Mouse (Mus musculus) left cerebral cortex, postnatal 36 days (tissue): Measurements from ENCODE around the gene Fam166b. TPM values are rescaled to one million over a fixed set of nuclear protein-coding genes. Genes with fewer than 3 reads are reported as not detected.

ENCODE experiments used
- DNase-seq, 2 experiments: peaks; one replicate each; pipeline ENCODE4 v3.0.0; 2021 to 2022; ENCODE audit warnings: low spot score in 2 of 2, mixed read lengths in 1 of 2
- intact Hi-C: fragments of 180-260 bp; cut with DNase I; formaldehyde crosslinking; loops from one replicate; pipeline ENCODE4 v1.15.1; 2025
- total RNA-seq, 2 experiments: library from RNA; stranded (reverse); gene quantifications; 2 replicates each; pipeline ENCODE4 v1.2.3; 2021

Gene Fam166b
- total RNA-seq, 2 experiments from 2014 or later: 0.69 to 1.4 TPM

DNA sequence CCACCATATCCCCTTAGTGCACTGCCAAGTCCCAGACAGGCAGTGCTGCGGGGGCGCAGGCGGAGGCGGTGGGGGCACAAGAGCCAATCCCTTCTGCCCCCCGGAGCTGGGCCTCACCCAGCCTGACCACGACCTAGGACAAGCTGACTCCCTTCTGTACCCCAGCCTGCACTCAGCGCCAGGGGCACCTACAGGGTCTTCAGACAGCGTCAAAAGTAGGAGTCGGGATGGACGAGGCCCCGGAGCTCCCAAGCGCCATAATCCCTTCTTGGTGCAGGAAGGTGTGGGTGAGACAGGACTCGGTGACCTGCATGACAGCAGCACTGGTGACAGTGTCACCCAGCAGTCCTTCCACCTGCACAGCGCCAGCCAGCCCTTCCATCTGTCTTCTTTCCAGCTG lies 14.2 kb downstream of the Fam166b start:
- intact Hi-C loops: no loop called here
- DNase-seq: no peak

DNA sequence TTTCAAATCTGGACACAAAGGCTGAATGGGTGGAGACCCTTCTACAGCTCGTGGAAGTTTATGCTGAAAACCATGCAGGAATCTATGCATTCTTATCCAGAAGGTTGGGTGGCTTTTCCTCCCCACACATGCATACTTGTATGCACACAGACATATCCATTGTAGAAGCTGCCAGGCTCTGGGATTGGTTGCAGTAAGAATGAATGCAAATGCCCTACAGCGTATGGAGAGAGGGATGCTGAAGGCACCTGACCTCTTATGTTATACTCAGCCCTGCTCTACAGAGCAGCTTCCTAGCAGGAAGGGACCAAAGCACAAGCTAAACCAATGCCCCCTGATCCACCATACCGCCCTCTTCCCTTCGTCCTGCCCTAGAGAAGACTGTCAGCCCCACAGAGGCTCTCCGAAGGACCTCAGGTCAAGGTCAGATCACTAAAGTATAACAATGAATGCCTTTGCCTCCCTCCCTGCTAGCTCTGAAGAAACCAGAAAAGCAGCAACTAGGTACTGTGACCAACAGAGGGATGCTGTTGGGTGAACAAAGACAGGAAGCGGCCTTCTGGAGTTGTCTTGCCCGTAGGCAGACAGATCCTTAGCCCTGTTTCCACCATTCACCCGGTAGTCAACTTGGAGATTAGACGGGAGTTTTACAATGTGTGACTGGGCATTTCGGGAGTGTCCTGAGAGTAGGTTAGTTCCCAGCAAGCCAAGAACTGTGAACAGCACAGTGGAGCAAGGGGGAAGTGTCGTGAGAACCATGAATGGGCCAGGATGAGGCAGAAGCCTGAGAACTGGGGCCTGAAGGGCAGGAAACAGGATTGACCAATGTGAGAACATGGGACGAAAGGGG lies 21.6 kb downstream of the Fam166b start:
- intact Hi-C loops: loop anchor here (5.0 kb wide), 1 partner anchor 140 kb away; the partner anchor contains the start of gene Atp8b5
- no peak for DNase-seq

DNA sequence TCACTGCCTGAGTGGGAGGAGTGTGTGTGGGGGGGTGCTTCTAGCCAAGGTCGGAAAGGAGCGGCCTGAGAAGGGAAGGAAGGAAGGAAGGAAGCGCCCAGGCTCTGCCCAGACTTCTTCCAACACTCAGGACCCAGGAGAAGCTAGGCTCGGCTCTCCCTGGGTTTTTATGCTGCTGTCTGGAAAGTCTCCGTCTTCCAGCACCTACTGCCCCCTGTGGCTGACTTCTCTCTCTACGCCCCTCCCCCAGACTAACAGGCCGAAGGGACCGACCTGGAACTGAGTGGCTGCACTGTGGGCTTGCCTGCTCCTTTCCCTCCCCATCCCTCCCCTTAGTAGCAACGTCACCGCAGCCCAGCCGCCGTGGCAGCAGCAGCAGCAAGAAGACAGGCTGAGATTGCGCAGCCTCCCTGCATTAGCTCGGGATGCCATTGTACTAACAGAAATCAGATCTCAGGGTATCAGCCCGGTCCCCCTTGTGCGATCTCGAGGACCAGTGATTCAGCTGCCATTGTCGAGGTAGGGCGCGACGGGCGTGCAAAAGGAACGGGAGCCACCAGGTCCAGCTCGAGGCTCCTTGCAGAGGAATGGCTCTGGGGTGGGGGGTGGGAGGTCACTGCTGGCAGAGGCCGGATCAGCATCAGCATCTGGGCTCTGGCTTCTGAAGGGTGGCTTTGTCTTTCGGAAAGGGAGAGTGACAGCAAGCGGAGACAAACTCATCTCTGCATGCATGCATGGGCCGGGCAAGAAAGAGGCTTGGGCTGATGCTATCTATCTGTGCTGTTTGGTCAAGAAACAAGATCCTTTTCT lies 22.6 kb downstream of the Fam166b start:
- intact Hi-C loops: loop anchor here (5.0 kb wide), 1 partner anchor 139 kb away; the partner anchor contains the start of gene Atp8b5
- peak; percentile 64 to 77 for DNase-seq

DNA sequence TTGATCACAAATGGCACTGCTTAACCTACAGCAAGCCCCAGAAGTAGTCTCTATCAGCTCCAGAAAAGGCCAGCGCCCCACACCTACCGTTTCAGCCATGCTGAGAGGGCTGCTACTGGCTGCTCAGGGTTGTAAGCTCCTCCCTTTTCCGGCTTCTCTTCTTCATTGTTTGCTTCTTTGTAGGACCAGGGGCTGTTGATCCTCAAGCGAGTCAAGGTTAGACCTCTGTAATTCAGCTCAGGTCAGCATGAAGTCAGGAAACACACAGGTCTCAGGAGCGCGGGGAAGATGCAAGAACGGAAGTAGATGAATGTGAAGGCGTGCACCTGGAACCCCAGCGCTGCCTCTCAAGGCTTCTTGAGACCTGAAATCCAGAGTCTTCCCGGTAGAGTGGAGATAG lies 24.2 kb downstream of the Fam166b start:
- intact Hi-C loops: loop anchor here (5.0 kb wide), 1 partner anchor 137 kb away; the partner anchor contains the start of gene Atp8b5

DNA sequence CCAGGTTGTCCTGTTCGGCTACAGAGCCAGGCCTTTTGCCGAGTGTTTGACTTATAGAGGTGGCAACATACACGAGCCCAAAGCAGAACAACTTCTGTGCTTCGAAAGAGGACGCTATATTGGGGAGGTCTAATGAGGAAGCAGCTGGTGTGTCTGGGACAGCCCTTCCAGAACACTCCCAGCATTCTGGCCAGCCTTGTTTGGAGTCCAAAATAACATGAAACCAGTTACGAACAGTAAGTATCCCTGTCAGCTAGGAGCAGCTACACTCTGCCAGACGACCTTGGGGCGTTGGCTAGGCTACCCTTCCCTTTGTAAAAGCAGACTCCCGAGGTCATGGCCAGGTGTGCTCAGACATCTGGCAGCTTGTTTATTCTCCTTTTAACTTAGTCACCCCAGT lies 26.7 kb downstream of the Fam166b start:
- intact Hi-C loops: no loop called here
- no peak for DNase-seq

More for the DNA sequence above, 24.2 kb downstream of the Fam166b start:
- no peak for DNase-seq

DNA sequence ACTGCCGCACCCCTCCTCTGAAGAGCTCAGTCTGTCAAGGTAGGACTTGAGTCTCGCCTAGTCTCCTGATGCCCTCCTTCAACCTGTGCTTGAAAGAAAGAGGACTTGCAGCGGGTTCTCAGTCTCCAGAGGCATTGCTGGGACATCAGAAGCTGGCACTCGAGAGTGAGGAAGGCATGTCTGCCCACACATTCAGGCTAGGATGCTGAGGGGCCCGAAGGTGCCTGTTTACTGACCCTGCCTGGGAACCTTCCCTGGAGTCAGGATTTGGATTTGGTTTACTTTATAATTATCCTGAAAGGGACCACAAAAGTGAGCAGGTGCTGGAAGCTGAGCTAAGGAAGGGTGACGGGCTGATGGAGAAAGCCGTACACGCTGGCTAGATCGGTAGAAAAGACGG lies 27.4 kb downstream of the Fam166b start:
- intact Hi-C loops: no loop called here

DNA sequence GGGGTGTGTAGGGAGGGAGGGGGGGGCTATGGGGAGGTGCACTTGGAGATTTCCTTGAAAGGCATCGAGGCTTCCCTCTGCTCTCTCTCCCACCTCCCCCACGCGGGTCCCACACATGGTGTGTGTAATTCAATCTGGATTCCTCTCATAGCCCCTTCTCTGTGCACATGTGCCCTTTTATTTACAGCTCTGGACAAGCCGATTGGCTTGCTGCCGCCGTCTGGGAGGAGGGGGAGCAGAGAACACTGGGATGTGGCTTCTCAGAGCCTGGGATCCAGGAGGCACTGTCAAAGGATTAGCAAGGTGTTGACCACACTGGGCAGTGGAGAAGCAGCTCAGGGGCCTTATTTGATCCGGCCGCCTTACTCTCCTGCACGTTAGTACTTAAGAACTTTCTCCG lies 28.0 kb downstream of the Fam166b start:
- no peak for DNase-seq
- intact Hi-C loops: no loop called here

More for the DNA sequence above, 27.4 kb downstream of the Fam166b start:
- no peak for DNase-seq

DNA sequence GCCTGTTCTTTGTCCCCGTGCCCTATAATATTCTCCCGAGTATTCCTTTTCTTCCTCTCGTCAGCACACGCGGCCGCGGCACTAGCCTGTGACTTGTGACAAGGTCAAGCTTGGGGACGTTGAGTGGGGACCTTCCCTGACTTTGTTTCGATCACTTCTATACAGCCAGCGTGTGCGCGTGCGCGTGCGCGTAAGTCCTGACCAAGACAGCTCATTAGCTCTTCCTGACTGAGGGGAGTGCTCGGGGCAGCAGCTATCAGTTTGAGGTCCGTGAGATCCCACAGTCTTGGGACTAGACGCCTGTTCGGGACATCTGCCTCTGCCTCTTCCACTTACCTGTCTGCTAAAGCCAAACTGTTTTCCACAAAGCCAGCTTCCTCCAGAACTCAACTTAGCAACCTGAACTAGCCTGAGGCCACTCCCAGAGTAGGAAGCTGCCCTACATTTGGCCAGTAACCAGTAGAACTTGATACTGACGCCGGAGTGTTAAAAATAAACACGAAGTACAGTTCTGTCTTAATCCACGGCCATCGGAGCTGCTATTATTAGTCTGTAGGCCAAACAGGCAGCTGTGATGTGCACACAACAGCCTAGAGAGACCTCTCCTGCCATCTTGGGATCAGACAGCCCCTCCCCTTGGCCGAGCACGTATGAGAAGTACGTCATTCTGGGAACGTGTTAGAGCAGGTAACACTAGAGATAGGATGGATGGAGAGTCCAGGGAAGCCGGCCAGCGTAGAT lies 29.4 kb downstream of the Fam166b start:
- DNase-seq: no peak
- intact Hi-C loops: no loop called here

DNA sequence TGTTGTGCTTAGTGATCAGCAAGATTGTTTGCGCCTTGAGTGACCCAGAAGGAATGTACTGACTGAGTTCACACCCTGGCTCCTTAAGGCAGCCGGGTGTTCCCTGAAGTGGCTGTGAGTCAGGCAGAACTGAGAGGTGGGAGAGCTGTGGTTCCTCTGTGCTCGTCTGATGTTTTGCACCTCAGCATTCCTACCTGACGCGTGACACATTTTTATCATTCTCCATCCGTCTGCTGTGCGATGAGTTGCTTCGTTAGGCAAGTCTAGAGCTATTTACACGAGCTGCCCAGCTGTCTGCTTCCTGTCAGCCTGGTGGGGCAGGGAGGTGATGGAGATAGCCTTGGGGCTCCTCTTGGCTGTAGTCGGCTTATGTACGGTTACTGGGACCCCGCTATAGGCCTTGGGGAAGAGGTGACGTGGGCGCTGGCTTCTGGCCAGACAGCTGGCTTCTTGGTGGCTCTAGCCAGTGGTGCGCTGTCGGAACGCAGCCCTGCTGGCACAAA lies 30.1 kb downstream of the Fam166b start:
- intact Hi-C loops: no loop called here
- no peak for DNase-seq

DNA sequence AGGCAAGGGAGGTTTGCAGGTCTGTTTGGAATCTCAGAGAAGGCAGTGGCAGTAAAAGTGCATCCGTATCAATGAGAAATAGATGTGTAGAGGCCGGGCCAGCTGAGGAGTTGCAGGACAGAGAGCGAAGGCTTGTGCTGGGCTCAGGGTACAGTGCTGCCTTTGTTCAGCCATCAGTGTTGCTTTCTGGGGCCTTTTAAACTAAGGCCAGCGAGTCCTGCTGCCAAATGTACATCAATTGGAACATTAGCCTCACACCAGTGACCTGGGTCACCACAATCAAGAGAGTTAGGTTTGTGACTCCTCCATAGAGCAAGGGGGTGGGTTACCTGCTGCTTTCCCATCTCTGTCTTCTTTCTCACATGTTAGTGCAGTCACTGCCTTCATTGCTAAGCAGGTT lies 30.9 kb downstream of the Fam166b start:
- intact Hi-C loops: no loop called here
- DNase-seq: no peak

DNA sequence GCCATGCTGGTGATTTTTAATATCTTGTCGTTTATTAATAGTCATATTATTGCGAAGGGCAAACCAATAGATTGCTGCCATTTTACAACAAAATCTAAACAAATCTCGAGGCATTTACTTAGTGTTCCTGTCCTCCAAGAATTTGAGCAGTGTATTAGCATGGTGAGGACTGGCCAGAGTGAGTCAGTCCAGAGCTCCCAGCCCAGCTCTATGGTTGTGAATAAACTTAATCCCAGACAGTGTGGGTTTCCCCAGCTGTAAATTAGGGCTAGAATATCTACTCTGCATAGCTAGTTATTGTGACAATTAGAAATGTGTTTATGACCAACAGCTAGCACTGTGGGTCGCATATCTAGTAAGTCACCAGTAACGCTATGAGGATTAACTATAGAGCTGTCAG lies 32.6 kb downstream of the Fam166b start:
- intact Hi-C loops: no loop called here

DNA sequence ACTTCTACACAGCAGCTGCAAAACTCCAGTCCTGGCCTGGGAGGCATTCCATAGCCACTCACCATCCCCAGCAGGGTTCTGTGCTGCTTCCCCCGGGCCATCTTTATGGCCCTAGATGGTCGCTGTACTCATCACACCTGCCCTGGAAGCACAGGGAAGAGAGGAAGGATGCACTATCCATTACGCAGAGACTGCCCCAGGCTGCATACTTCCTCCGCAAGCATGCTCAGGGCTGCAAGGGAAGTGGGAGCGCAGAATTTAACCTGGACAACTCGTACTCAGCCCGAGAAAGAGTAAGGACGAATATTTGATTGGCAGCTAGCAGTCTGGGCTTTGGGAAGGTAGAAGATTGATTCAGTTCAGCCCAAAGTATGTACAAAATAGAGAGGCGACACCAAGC lies 33.1 kb downstream of the Fam166b start:
- no peak for DNase-seq
- intact Hi-C loops: no loop called here

More for the DNA sequence above, 32.6 kb downstream of the Fam166b start:
- no peak for DNase-seq

DNA sequence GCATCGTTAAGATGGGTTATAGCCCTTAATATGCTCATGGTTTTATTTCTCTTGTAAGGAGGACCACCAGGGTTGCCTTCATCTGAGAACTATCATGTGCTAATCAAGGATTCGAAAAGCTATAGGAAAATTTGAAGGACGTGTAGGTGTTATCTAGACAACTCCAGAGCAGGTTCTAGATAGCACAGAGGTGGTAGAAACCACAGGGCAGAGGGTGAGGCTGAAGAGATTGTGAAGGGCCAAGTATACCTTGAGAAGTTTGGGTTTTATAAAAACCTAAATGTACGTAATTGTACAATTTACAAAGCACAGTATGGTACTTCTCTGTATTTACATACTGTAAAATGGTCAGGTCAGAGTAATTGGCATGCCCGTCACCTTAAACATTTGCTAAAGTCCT lies 33.8 kb downstream of the Fam166b start:
- DNase-seq: no peak
- intact Hi-C loops: no loop called here

DNA sequence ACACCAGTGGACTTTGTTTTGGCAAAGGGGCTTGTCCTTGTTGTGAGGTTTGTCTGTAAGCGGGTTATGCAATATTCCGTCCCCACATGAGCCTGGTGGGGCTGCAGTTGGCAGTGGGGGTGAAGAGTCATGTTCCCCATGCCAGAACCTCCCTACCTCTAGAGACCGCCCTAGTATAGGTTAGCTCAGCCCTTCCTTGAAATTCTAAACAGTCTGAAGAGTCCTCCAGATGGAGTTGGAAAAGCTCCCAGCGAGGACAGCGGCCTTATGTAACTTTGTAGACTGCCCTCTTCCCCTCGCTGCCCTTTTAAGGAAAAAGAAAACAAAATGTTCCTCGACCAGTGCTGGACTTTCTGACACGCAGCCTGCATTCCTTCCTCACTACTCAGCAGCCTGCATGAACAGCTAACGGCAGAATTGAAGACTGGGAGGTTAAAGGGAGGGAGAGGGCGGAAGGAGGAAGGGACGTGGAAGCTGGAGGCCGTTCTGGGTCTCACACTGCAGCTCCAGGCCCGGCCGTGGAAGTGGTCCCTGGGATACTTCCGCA lies 34.5 kb downstream of the Fam166b start:
- no peak for DNase-seq
- intact Hi-C loops: no loop called here

DNA sequence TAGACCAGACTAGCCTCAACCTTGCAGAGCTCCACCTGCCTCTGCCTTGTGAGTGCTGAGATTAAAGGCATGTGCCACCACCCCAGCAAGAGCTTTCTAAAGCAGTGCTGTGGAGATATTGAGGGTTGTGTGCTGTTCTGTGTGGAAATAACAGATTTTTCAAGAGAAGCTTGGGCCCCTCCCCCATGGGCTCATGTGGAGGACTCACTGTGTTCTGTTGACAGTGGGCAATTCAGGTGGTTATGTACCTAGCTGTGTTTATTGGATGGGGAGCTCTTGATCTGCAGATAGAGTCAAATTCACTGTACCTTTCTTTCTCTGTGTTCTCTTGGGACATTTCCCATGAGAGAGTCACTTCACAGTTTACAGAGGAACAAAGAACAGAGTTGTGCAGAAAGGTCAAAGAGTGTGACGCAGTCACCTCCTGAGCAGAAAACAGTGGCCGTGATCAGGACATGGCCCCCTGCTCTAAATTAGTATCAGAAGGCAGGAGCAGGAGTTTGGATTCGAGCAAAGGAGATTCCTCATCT lies 37.3 kb downstream of the Fam166b start:
- DNase-seq: no peak
- intact Hi-C loops: no loop called here

DNA sequence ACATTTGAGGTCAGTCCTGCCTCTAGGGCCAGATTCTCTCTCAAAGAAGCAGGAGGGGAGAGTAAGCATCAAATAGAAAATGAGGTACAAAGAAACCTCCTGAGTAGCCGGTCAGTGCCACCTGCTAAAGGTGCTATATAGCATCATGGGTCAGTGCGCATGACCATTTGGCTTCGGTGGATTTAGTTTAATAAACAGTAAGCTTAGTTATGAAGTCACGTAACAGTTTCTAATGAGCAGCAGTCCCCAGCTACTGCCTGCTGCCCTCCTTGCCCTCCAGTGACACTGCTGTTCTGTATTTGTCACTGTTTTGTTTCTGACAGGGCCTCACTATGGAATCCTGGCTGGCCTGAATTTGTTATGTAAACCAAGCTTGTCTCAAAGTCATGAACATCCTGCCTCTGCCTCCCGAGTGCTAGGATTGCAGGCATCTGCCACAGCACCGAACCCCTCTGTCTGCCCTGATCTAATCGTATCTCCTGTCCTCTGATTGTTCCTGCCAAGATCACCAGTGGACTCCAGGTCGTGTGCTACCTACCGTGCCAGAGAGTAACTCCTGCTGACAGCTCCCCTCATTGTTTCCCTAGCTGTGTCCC lies 39.0 kb downstream of the Fam166b start:
- intact Hi-C loops: no loop called here

DNA sequence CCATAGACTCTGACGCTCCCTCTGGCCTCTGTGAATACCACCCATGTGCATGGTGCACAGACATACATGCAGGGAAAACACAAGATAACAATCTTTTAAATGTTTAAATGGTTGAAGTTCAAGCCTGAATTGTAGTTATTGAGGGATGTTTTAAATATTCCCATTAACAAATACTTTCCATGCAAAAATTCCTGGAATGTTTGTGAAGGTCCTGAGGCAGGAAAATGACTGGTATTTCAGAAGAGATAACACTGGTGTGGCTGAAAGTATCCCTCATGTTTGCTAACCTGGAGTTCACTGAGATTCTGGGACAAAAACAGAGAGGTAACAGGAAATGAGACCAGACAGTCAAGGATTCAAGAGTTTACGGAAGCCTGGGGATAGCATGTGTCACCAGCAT lies 39.5 kb downstream of the Fam166b start:
- intact Hi-C loops: no loop called here
- DNase-seq: no peak

More for the DNA sequence above, 39.0 kb downstream of the Fam166b start:
- no peak for DNase-seq

DNA sequence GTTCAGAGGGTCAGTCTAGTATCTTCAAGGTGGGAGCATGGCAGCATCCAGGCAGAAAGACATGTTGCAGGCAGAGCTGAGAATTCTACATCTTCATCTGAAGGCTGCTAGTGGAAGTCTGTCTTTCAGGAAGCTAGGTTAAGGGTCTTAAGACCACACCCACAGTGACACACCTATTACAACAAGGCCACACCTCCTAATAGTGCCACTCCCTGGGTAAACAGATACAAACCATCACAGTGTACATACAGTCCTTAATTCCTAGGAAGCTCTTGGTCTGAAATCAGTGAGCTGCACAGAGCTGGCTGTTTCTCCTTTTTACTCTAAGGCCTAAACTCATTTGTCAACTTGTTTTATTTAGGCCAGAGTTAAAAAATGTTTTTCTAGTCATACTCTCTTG lies 42.0 kb downstream of the Fam166b start:
- DNase-seq: no peak
- intact Hi-C loops: no loop called here

DNA sequence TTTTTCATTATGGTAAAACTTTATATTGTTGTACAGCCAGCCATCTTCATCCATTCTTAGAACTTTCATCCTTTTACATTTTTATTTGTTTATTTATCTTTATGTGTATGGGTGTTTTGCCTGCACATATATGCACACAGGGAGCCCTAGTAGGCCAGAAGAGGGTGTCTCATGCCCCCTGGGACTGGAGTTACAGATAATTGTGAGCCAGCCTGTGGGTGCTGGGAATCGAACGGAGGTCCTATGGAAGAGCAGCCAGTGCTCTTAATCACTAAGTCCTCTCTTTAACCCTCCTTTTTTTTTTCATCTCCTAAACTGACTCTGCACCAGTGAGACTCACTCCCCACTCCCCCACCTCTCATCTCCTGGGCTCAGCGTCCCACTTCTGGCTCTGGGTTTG lies 44.4 kb downstream of the Fam166b start:
- no peak for DNase-seq
- intact Hi-C loops: loop anchor here (5.0 kb wide), 1 partner anchor 342 kb away; no protein-coding TSS in a partner anchor
